In the genomic region with DNA sequence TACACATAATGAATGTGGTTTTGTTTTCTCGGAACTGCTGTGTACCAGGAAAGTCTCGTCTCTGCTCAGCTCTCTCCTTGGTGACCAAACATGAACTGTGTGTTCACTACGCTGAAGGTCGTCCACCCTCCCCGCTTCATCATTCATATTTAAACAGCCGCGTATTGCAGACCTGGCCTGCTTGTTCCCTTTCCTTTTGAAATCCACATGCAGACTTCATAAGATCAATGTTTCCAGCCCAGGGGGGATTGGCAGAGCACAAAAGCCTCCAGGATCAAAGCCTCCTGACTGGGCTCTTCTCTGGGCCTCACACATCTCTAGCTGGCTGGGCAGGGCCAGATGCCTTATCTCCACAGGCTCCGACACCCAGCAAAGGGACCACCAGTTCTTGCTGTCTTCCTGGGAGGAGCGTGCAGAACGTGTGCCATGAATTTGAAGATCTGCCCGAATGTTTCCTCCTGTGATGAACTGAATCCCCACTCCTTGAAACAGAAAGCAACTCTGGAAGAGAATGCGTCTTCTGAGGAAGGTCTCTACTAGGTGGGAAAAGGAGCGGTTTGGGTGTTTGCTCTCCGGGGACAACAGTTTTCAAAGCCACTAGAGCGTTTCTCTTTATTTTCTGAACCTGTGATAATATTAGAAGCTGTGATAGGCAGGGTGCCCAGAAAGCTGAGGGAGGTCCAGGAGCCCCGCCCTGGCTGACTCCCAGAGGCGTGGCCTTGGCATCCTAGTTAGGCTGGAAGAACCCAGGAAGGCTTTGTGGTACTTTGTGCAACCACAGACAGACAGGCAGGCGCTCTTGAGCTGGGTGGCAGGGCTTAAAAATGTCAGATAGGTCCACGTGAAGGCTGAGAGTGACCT, we compare ENCODE assay signal across 9 mouse cellular contexts. TPM values are rescaled to one million over a fixed set of nuclear protein-coding genes. Genes with fewer than 3 reads are reported as not detected.
DNase-seq lines count a peak whose midpoint lies in the region; ATAC-seq lines count a peak whose summit lies in the region.
"Had no signal": no experiment of that assay in that cellular context is flagged by ENCODE, and none has a peak within 500 bp of the region (broad histone marks: within the 10 kb centered on the region; RNA-seq: fewer than 3 reads in every experiment).

No protein-coding gene starts in this region.

- H3K4me1 ChIP-seq in forebrain, embryonic 10.5 days = peaks cover 25% of the 10 kb centered on the region
- H3K4me1 ChIP-seq in forebrain, embryonic 15.5 days = peaks cover 11% of the 10 kb centered on the region
- H3K4me1 ChIP-seq in erythroblast, embryonic 14.5 days (ENCODE audit: control insufficient read depth) = peaks cover 92% of the 10 kb centered on the region

- WGBS in forebrain, embryonic 10.5 days = 73% methylated on average over 19 of the region's 19 CpGs
- WGBS in forebrain, embryonic 15.5 days = 53% methylated on average over 19 of the region's 19 CpGs

- no peaks in the 10 kb centered on the region for H3K27me3 ChIP-seq in forebrain, embryonic 10.5 days (ENCODE audit: poor library complexity, severe bottlenecking)
- no peaks in the 10 kb centered on the region for H3K27me3 ChIP-seq in forebrain, embryonic 15.5 days
- peaks cover 10% of the 10 kb centered on the region; the same call in 1 of the 2 replicates for H3K27me3 ChIP-seq in erythroblast, embryonic 14.5 days (ENCODE audit: control insufficient read depth)
- H3K27me3 ChIP-seq: CH12.LX had no signal

- peak overlapping the region; percentile 21 for H3K27ac ChIP-seq in forebrain, embryonic 10.5 days
- H3K27ac ChIP-seq in forebrain, embryonic 15.5 days (replicated peaks) = no peak overlapping the region

- no peak for DNase-seq in forebrain, embryonic 10.5 days (ENCODE audit: extremely low spot score, low spot score)
- peak; percentile 59 for DNase-seq in CD4-positive, CD25-positive, alpha-beta regulatory T cell, adult 2 months (ENCODE audit: low read depth, low spot score)
- peak; percentile 90 for DNase-seq in liver
- DNase-seq in yolk sac, embryonic 10.5 days (ENCODE audit: low spot score) = no peak
- no peak for DNase-seq in embryo, embryonic 10.5 days (ENCODE audit: low spot score)

- peaks cover 13% of the 10 kb centered on the region for H3K36me3 ChIP-seq in forebrain, embryonic 10.5 days (replicated peaks)
- no peaks in the 10 kb centered on the region for H3K36me3 ChIP-seq in forebrain, embryonic 15.5 days
- peaks cover 32% of the 10 kb centered on the region for H3K36me3 ChIP-seq in erythroblast, embryonic 14.5 days (ENCODE audit: control insufficient read depth)

- H3K9me3 ChIP-seq in forebrain, embryonic 10.5 days = peaks cover 17% of the 10 kb centered on the region
- no peaks in the 10 kb centered on the region for H3K9me3 ChIP-seq in forebrain, embryonic 15.5 days
- H3K9me3 ChIP-seq in erythroblast, embryonic 14.5 days (ENCODE audit: control insufficient read depth, low read length) = peaks cover 23% of the 10 kb centered on the region

- H3K9ac ChIP-seq in forebrain, embryonic 15.5 days (replicated peaks) = no peak overlapping the region

- ATAC-seq in forebrain, embryonic 15.5 days (replicated peaks) = no peak
- 0 out of 2 replicates have a peak, but pooled peaks have one; percentile 33 for ATAC-seq in monocyte, adult 5-6 weeks (replicated peaks; ENCODE audit: insufficient number of reproducible peaks, low FRiP score, low TSS enrichment, poor library complexity, severe bottlenecking)

- H3K4me2 ChIP-seq in forebrain, embryonic 15.5 days (replicated peaks) = no peak overlapping the region

- no peak overlapping the region for H3K4me3 ChIP-seq in forebrain, embryonic 10.5 days
- no peak overlapping the region for H3K4me3 ChIP-seq in forebrain, embryonic 15.5 days
- H3K4me3 ChIP-seq in erythroblast, embryonic 14.5 days (replicated peaks) = peak overlapping the region; percentile 65

RNA-seq across cellular contexts. Expression of a gene that starts 10.0 kb away (rescaled TPM):
- polyA plus RNA-seq in forebrain, embryonic 10.5 days (2016; fragmentation: Nextera tagmentation; extraction: Ambion mirVana) = 0.10 and 0.27 TPM in 2 replicates
- 0.11 TPM in 1 of 2 replicates, not detected in the other for polyA plus RNA-seq in forebrain, embryonic 15.5 days (2015; fragmentation: Nextera tagmentation; extraction: Ambion mirVana)
- 1.2 and 1.3 TPM in 2 replicates for polyA plus RNA-seq in erythroblast, embryonic 14.5 days (2012)
- 44.7 to 96.7 TPM (median 53.9 TPM) in 3 replicates for total RNA-seq in monocyte, adult 5-6 weeks (2017)

RNA-seq across cellular contexts. Expression of a gene that starts 12.9 kb away (rescaled TPM):
- polyA plus RNA-seq in forebrain, embryonic 10.5 days (2016; fragmentation: Nextera tagmentation; extraction: Ambion mirVana) = 234 and 235 TPM in 2 replicates
- 145 and 149 TPM in 2 replicates for polyA plus RNA-seq in forebrain, embryonic 15.5 days (2015; fragmentation: Nextera tagmentation; extraction: Ambion mirVana)
- 218 and 245 TPM in 2 replicates for polyA plus RNA-seq in erythroblast, embryonic 14.5 days (2012)
- total RNA-seq in monocyte, adult 5-6 weeks (2017) = 6.8 to 10.9 TPM (median 10.2 TPM) in 3 replicates

Comparison
In these comparisons a context has a peak if more than half of its experiments do, and no peak if none do; other contexts are left out.
1. DNase-seq: peak in CD4-positive, CD25-positive, alpha-beta regulatory T cell, adult 2 months (single experiment) and liver (single experiment); none in forebrain, embryonic 10.5 days (single experiment), yolk sac, embryonic 10.5 days (single experiment) and embryo, embryonic 10.5 days (single experiment).